Mouse (Mus musculus): ENCODE results near the gene Rab2b. TPM values are rescaled to one million over a fixed set of nuclear protein-coding genes. Genes with fewer than 3 reads are reported as not detected.
"Not testable (repeated sequence)": the region's sequence is repeated elsewhere in the genome, so short reads cannot be mapped to it uniquely, and the experiment has no call there.

The Rab2b gene
- polyA plus RNA-seq, 1 experiment from 2014 or later: 36.2 TPM

GRCm38 (mm10) chr14:52310906-52311305 is 31.6 kb upstream of the Rab2b start:
- Histone ChIP-seq H3K27me3 (ENCODE audit: insufficient read depth, poor library complexity, severe bottlenecking) (no peaks in the 10 kb centered on the region), H3K4me1 (replicated peaks) (peaks cover 48% of the 10 kb centered on the region), H3K36me3 (peaks cover 74% of the 10 kb centered on the region), H3K9me3 (peaks cover 10% of the 10 kb centered on the region; the same call in 1 of the 2 replicates), H3K4me3 (peak overlapping the region; percentile 84; the same call in 1 of the 2 replicates), H3K27ac (no peak overlapping the region)
- WGBS: 87% methylated on average over 2 of the region's 2 CpGs
- no peak for DNase-seq (ENCODE audit: low spot score)

DNA sequence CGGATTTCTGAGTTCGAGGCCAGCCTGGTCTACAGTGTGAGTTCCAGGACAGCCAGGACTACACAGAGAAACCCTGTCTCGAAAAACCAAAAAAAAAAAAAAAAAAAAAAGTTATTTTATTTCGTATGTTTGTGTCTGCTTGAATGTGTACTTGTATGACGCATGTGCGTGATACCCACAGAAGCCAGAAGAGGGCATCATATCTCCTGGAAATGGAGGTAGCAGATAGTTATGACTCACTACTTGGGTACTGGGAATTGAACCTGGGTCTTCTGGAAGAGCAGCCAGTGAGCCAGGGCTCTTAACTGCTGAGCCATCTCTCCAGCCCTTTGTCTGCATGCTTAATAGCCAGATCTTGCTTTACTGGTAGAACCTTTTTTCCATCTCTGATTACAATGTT is 31.0 kb upstream of the Rab2b start:
- not testable (repeated sequence) for H3K27me3 ChIP-seq (ENCODE audit: insufficient read depth, poor library complexity, severe bottlenecking); DNase-seq (ENCODE audit: low spot score); H3K27ac ChIP-seq; H3K9me3 ChIP-seq; H3K4me3 ChIP-seq
- 92% methylated on average over 6 of the region's 6 CpGs for WGBS
- Histone ChIP-seq H3K4me1 (replicated peaks) (peaks cover 42% of the 10 kb centered on the region), H3K36me3 (peaks cover 72% of the 10 kb centered on the region)

DNA sequence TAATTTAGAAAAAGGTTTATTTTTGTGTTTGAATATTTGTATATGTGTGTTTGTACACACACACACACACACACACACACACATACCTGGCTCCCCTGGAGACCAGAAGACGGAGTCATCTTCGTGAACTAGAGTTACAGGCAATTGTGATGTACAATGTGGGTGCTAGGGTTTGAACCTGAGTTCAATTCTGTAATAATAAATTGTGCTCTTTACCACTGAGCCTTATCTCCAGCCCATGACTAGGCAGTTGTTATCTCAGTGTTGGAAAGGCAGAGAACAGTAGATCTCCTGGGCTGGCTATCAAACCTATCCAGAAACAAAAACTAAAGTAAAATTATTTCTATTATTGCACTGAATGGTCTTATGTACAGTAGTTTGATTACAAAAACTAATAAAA is 26.8 kb upstream of the Rab2b start:
- Histone ChIP-seq H3K36me3 (peaks cover 30% of the 10 kb centered on the region), H3K27me3 (ENCODE audit: insufficient read depth, poor library complexity, severe bottlenecking) (no peaks in the 10 kb centered on the region), H3K4me1 (replicated peaks) (peaks cover 7% of the 10 kb centered on the region), H3K4me3 (no peak overlapping the region), H3K27ac (no peak overlapping the region), H3K9me3 (peaks cover 4% of the 10 kb centered on the region; the same call in 1 of the 2 replicates)
- 95% methylated on average over 2 of the region's 2 CpGs for WGBS
- DNase-seq (ENCODE audit: low spot score): no peak

DNA sequence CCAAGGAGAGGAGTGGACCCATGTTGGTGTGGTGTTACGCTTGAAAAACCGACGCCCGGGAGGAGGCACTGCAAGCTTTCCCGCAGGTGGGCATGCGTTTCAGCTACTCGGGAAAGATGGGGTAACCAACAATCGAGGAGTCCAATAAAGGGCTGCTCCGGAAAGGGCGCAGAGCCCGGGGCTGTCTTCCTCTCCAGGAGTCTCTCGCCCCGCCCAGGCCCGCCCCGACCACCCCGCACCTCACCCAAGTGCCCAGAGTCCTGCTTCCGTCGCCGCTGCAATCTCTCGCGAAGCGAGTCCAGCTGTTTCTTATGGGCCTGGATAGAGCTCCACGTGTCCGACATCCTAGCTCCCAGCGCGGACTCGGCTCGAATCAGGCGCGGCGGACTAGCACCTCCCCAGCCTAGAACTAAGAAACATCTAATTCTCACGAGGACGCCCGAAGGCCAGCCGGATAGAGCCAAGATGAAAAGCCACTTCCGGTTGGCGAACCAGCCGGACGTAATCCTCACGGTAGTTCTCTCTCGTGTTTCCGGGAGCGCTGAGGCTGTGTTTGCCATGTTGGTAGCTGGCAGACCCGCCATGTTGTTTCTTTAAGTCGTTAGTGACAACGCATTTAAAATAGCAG is 25.4 kb upstream of the Rab2b start, which contains the start of gene Mettl3:
Gene Mettl3 (minus strand): TSS at position 485 of the 628 bp plus-strand sequence.
- WGBS: under 1% methylated on average over 46 of the region's 46 CpGs
- DNase-seq (ENCODE audit: low spot score): peak; percentile 92
- Histone ChIP-seq H3K27me3 (ENCODE audit: insufficient read depth, poor library complexity, severe bottlenecking) (no peaks in the 10 kb centered on the region), H3K4me1 (replicated peaks) (peaks cover 7% of the 10 kb centered on the region), H3K9me3 (no peaks in the 10 kb centered on the region), H3K36me3 (peaks cover 27% of the 10 kb centered on the region), H3K4me3 (peak within 1 kb of the TSS; percentile 81), H3K27ac (peak within 1 kb of the TSS; percentile 95)

DNA sequence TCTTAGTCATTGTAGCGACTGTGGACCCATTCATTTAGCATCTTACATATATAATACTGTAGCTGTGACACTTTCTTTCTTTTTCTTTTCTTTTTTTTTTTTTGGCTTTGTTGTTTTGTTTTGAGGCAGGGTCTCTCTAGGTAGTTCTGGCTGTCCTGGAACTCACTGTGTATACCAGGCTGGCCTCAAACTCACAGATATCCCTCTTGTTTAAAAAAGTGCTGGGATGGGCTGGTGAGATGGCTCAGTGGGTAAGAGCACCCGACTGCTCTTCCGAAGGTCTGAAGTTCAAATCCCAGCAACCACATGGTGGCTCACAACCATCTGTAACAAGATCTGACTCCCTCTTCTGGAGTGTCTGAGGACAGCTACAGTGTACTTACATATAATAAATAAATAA is 24.2 kb upstream of the Rab2b start:
- H3K27me3 ChIP-seq (ENCODE audit: insufficient read depth, poor library complexity, severe bottlenecking); H3K4me1 ChIP-seq (replicated peaks); H3K27ac ChIP-seq; H3K9me3 ChIP-seq; DNase-seq (ENCODE audit: low spot score): not testable (repeated sequence)
- H3K4me3 ChIP-seq: 0 out of 2 replicates have a peak overlapping the region, but pooled peaks have one; percentile 81
- H3K36me3 ChIP-seq: peaks cover 27% of the 10 kb centered on the region
- 88% methylated on average over 3 of the region's 3 CpGs for WGBS

DNA sequence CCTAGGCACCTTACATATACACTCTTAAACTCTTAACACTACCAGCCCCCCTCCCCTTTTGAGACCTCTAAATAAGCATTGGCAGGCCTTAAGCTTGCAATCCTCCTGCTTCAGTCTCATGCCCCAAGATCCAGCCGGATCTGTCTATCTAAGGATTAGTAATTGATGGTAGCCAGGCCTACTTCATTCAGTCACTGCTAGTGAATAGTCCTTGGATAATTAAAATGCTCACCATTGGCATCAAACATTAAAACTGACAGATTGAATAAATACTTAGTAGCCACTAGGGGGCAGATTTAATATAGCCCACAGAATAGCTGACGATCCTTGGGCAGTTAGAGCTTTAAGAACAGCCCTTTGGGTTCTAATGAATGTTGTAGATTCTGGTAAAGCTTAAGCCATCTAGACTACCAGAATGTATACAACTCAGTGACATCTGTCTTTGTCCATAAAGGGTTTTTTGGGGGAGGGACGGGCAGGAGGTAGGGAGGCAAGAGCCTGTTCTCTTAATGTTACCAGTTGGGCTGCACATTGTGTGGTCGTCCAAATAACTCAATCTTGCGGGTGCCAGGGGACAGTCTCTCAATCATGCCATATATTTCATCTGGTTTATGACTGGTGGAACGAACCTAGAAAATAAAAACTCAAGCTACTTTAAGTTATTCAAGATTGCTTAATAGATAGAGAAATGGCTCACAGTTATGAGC is 16.4 kb upstream of the Rab2b start:
- peaks cover 100% of the 10 kb centered on the region for H3K36me3 ChIP-seq
- no peaks in the 10 kb centered on the region for H3K4me1 ChIP-seq (replicated peaks)
- no peak for DNase-seq (ENCODE audit: low spot score)
- H3K27me3 ChIP-seq (ENCODE audit: insufficient read depth, poor library complexity, severe bottlenecking): no peaks in the 10 kb centered on the region
- H3K9me3 ChIP-seq: no peaks in the 10 kb centered on the region
- H3K4me3 ChIP-seq: no peak overlapping the region
- WGBS: 79% methylated on average over 6 of the region's 6 CpGs
- no peak overlapping the region for H3K27ac ChIP-seq

GRCm38 (mm10) chr14:52284191-52284590 is 4.8 kb upstream of the Rab2b start:
- H3K27me3 ChIP-seq (ENCODE audit: insufficient read depth, poor library complexity, severe bottlenecking): no peaks in the 10 kb centered on the region
- no peak overlapping the region for H3K4me3 ChIP-seq
- no peaks in the 10 kb centered on the region for H3K9me3 ChIP-seq
- DNase-seq (ENCODE audit: low spot score): no peak
- H3K27ac ChIP-seq: no peak overlapping the region
- H3K4me1 ChIP-seq (replicated peaks): peaks cover 9% of the 10 kb centered on the region
- WGBS: 91% methylated on average over 3 of the region's 3 CpGs
- peaks cover 44% of the 10 kb centered on the region for H3K36me3 ChIP-seq

DNA sequence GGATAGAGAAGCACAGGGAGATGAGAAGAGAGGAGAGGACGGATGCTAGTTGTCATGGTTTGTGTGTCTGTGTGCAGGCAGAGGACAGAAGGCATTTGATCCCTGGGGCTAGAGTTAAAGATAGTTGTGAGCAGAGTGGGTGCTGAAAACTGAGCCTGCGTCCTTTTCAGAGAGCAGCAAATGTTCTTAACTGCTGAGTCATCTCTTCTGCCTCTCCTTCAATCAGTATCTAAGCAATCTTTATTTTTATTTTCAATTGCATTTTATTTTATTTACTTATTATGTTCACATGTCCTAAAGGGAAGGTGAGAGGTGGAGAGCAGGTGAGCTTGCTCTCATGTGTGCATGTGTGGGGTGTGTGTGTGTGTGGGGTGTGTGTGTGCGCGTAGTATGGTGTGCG is 4.3 kb upstream of the Rab2b start:
- Histone ChIP-seq H3K36me3 (peaks cover 38% of the 10 kb centered on the region), H3K4me1 (replicated peaks) (peaks cover 10% of the 10 kb centered on the region), H3K4me3 (no peak overlapping the region), H3K9me3 (no peaks in the 10 kb centered on the region), H3K27ac (no peak overlapping the region), H3K27me3 (ENCODE audit: insufficient read depth, poor library complexity, severe bottlenecking) (no peaks in the 10 kb centered on the region)
- WGBS: 96% methylated on average over 5 of the region's 5 CpGs
- no peak for DNase-seq (ENCODE audit: low spot score)

GRCm38 (mm10) chr14:52279747-52280120 is 389 bp upstream of the Rab2b start:
- peaks cover 11% of the 10 kb centered on the region for H3K36me3 ChIP-seq
- H3K27ac ChIP-seq: peak overlapping the region; percentile 89
- H3K27me3 ChIP-seq (ENCODE audit: insufficient read depth, poor library complexity, severe bottlenecking): no peaks in the 10 kb centered on the region
- no peak for DNase-seq (ENCODE audit: low spot score)
- no peaks in the 10 kb centered on the region for H3K9me3 ChIP-seq
- H3K4me1 ChIP-seq (replicated peaks): peaks cover 18% of the 10 kb centered on the region
- H3K4me3 ChIP-seq: peak overlapping the region; percentile 95
- under 1% methylated on average over 21 of the region's 21 CpGs for WGBS

DNA sequence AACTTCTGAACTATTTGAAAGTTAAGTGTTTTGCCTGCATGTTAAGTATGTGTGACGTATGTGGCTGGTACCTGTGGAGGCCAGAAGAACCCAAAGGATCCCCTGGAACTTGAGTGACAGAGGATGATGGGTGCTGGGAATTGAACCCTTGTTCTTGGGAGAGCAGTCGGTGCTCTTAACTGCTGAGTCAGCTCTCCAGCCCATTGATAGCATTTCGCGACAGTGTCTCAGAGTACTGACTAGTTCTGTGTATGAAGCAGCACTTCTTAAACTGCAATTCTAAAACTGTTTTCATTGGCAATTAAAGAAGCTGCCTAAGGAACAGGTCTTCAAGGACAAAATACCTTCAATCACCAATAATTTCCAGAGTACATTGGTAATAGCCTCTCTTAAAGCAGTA is 2.1 kb downstream of the Rab2b start:
- Histone ChIP-seq H3K36me3 (peaks cover 33% of the 10 kb centered on the region), H3K4me3 (no peak overlapping the region), H3K4me1 (replicated peaks) (peaks cover 18% of the 10 kb centered on the region), H3K27me3 (ENCODE audit: insufficient read depth, poor library complexity, severe bottlenecking) (no peaks in the 10 kb centered on the region), H3K9me3 (no peaks in the 10 kb centered on the region), H3K27ac (no peak overlapping the region)
- WGBS: 91% methylated on average over 4 of the region's 4 CpGs
- DNase-seq (ENCODE audit: low spot score): no peak

- Histone ChIP-seq H3K4me3 (no peak overlapping the region), H3K36me3 (peaks cover 53% of the 10 kb centered on the region), H3K4me1 (replicated peaks) (no peaks in the 10 kb centered on the region), H3K27ac (no peak overlapping the region), H3K9me3 (no peaks in the 10 kb centered on the region), H3K27me3 (ENCODE audit: insufficient read depth, poor library complexity, severe bottlenecking) (no peaks in the 10 kb centered on the region)
- no peak for DNase-seq (ENCODE audit: low spot score)
- WGBS: 70% methylated on average over 3 of the region's 3 CpGs
Observed at GRCm38 (mm10) chr14:52272781-52273180, 6.6 kb downstream of the Rab2b start.

GRCm38 (mm10) chr14:52257484-52258213 is 21.7 kb downstream of the Rab2b start, which contains the start of gene Chd8:
Chd8 (minus strand) TSS chr14:52257780.
- DNase-seq (ENCODE audit: low spot score): peak; percentile 98
- WGBS: under 1% methylated on average over 54 of the region's 54 CpGs
- no peaks in the 10 kb centered on the region for H3K9me3 ChIP-seq
- peak within 1 kb of the TSS; percentile 94 for H3K4me3 ChIP-seq
- H3K36me3 ChIP-seq: peaks cover 14% of the 10 kb centered on the region
- H3K27me3 ChIP-seq (ENCODE audit: insufficient read depth, poor library complexity, severe bottlenecking): no peaks in the 10 kb centered on the region
- H3K4me1 ChIP-seq (replicated peaks): peaks cover 20% of the 10 kb centered on the region
- peak within 1 kb of the TSS; percentile 97 for H3K27ac ChIP-seq

Measured in hindbrain, embryonic 10.5 days (tissue).